Mouse (Mus musculus) left cerebral cortex, adult 2 months (tissue): ENCODE results near the gene Krtap9-3. TPM values are rescaled to one million over a fixed set of nuclear protein-coding genes. Genes with fewer than 3 reads are reported as not detected.
"Not testable (repeated sequence)": the region's sequence is repeated elsewhere in the genome, so short reads cannot be mapped to it uniquely, and the experiment has no call there.

Experiments used
- DNase-seq, 2 experiments: peaks; one replicate each; pipeline ENCODE4 v3.0.0; 2021 to 2022; ENCODE audit warnings: low spot score in 2 of 2, mixed read lengths in 1 of 2; ENCODE audit errors: extremely low spot score in 1 of 2
- H3K27ac ChIP-seq: fragments of 200-600 bp; 2 replicates; pipeline ENCODE4 v1.8.1; 2022
- H3K4me3 ChIP-seq: fragments of 200-600 bp; 2 replicates; pipeline ENCODE4 v1.8.1; 2022
- CTCF ChIP-seq: fragments of 200-600 bp; IDR thresholded peaks from 2 replicates; pipeline ENCODE4 v1.8.1; 2022; ENCODE audit warnings: antibody characterized with exemption, mild to moderate bottlenecking, moderate library complexity
- intact Hi-C: fragments of 180-260 bp; cut with DNase I; formaldehyde crosslinking; loops from one replicate; pipeline ENCODE4 v1.15.1; 2025
- total RNA-seq, 2 experiments: library from RNA; stranded (reverse); gene quantifications; 2 replicates each; pipeline ENCODE4 v1.2.3; 2021

Krtap9-3 gene
- total RNA-seq, 2 experiments from 2014 or later, result not detected

GRCm38 (mm10) chr11:99609126-99609525 lies 11.2 kb upstream of the Krtap9-3 start:
- intact Hi-C loops, result no loop called here
- TF ChIP-seq CTCF, result no peak
- no peak overlapping the region; the same call in 1 of the 2 replicates for H3K27ac ChIP-seq
- no peak overlapping the region for H3K4me3 ChIP-seq
- peak; percentile 16 to 32 for DNase-seq

- DNase-seq, H3K4me3 ChIP-seq, H3K27ac ChIP-seq, intact Hi-C loops: not testable (repeated sequence)
Observed at GRCm38 (mm10) chr11:99603208-99603607, 5.3 kb upstream of the Krtap9-3 start, which contains the start of gene Gm11938. TSS of gene Gm11938 (minus strand) at chr11:99603308.

- H3K4me3 ChIP-seq, result no peak within 1 kb of the TSS
- no peak within 1 kb of the TSS for H3K27ac ChIP-seq
- intact Hi-C loops, result no loop called here
- no peak for TF ChIP-seq CTCF
- no peak for DNase-seq
Observed at GRCm38 (mm10) chr11:99590981-99591380, 6.9 kb downstream of the Krtap9-3 start, which contains the start of gene Krtap1-3. TSS of gene Krtap1-3 (minus strand) at chr11:99591339.

GRCm38 (mm10) chr11:99585096-99585495 lies 12.8 kb downstream of the Krtap9-3 start:
- no peak overlapping the region for H3K27ac ChIP-seq
- intact Hi-C loops, result no loop called here
- DNase-seq, result no peak
- no peak overlapping the region for H3K4me3 ChIP-seq
- no peak for TF ChIP-seq CTCF

- no peak for DNase-seq
- no peak within 1 kb of the TSS for H3K4me3 ChIP-seq
- intact Hi-C loops, result no loop called here
- H3K27ac ChIP-seq, result no peak within 1 kb of the TSS
- no peak for TF ChIP-seq CTCF
Observed at GRCm38 (mm10) chr11:99583245-99583704, 14.6 kb downstream of the Krtap9-3 start, which contains the start of gene Krtap1-4. TSS of gene Krtap1-4 (minus strand) at chr11:99583654.

GRCm38 (mm10) chr11:99581564-99581963 lies 16.3 kb downstream of the Krtap9-3 start:
- TF ChIP-seq CTCF, result no peak
- Histone ChIP-seq H3K4me3 (no peak overlapping the region), H3K27ac (no peak overlapping the region)
- DNase-seq, result no peak
- intact Hi-C loops, result no loop called here

GRCm38 (mm10) chr11:99581051-99581450 lies 16.9 kb downstream of the Krtap9-3 start:
- Histone ChIP-seq H3K27ac (no peak overlapping the region), H3K4me3 (no peak overlapping the region)
- no peak for DNase-seq
- TF ChIP-seq CTCF, result no peak
- intact Hi-C loops, result no loop called here

- TF ChIP-seq CTCF, result no peak
- intact Hi-C loops, result no loop called here
- Histone ChIP-seq H3K27ac (no peak within 1 kb of the TSS), H3K4me3 (no peak within 1 kb of the TSS)
- no peak for DNase-seq
Observed at GRCm38 (mm10) chr11:99580636-99581035, 17.3 kb downstream of the Krtap9-3 start, which contains the start of gene Krtap1-5. TSS of gene Krtap1-5 (minus strand) at chr11:99581016.

GRCm38 (mm10) chr11:99574106-99574505 lies 23.8 kb downstream of the Krtap9-3 start:
- peak; percentile 57 to 66 for DNase-seq
- H3K4me3 ChIP-seq, result no peak overlapping the region
- intact Hi-C loops, result loop anchor here (10.0 kb wide), 1 partner anchor 431 kb away; no protein-coding TSS in a partner anchor
- peak; percentile 89 for TF ChIP-seq CTCF
- H3K27ac ChIP-seq, result no peak overlapping the region

- no peak overlapping the region for H3K27ac ChIP-seq
- DNase-seq, result no peak
- no peak overlapping the region for H3K4me3 ChIP-seq
- intact Hi-C loops, result loop anchor here (1.0 to 10.0 kb wide), 2 partner anchors 107 to 432 kb away; no protein-coding TSS in a partner anchor
- no peak for TF ChIP-seq CTCF
Observed at GRCm38 (mm10) chr11:99573164-99573563, 24.7 kb downstream of the Krtap9-3 start.

GRCm38 (mm10) chr11:99566530-99566929 lies 31.4 kb downstream of the Krtap9-3 start, which contains the start of gene Krtap3-1:
TSS of gene Krtap3-1 (minus strand) at chr11:99566630.
- H3K27ac ChIP-seq, result no peak within 1 kb of the TSS
- no peak within 1 kb of the TSS for H3K4me3 ChIP-seq
- no peak for TF ChIP-seq CTCF
- intact Hi-C loops, result no loop called here
- DNase-seq, result no peak

- Histone ChIP-seq H3K4me3 (no peak overlapping the region), H3K27ac (no peak overlapping the region)
- no peak for DNase-seq
- TF ChIP-seq CTCF, result no peak
- intact Hi-C loops, result no loop called here
Observed at GRCm38 (mm10) chr11:99562580-99562979, 35.3 kb downstream of the Krtap9-3 start.

- Histone ChIP-seq H3K4me3 (no peak within 1 kb of the TSS), H3K27ac (no peak within 1 kb of the TSS)
- no peak for TF ChIP-seq CTCF
- DNase-seq, result no peak
- intact Hi-C loops, result loop anchor here (5.0 kb wide), 1 partner anchor 73 kb away; no protein-coding TSS in a partner anchor
Observed at GRCm38 (mm10) chr11:99559366-99559765, 38.5 kb downstream of the Krtap9-3 start, which contains the start of gene Gm11939. TSS of gene Gm11939 (minus strand) at chr11:99559466.
